Mouse (Mus musculus) embryonic fibroblast, embryonic 13.5 days (primary cell): ENCODE results near the gene Ccdc24.

Experiments
- CTCF ChIP-seq: IDR thresholded peaks from 2 replicates; pipeline ENCODE4 v1.5.1; 2011; ENCODE audit warnings: mild to moderate bottlenecking, control low read depth, low read length, moderate library complexity, borderline replicate concordance; ENCODE audit not compliant: insufficient read depth
- POLR2A ChIP-seq: IDR thresholded peaks from 2 replicates; pipeline ENCODE4 v1.6.1; 2011; ENCODE audit warnings: low read depth, mild to moderate bottlenecking, control low read depth, low read length, moderate library complexity

DNA sequence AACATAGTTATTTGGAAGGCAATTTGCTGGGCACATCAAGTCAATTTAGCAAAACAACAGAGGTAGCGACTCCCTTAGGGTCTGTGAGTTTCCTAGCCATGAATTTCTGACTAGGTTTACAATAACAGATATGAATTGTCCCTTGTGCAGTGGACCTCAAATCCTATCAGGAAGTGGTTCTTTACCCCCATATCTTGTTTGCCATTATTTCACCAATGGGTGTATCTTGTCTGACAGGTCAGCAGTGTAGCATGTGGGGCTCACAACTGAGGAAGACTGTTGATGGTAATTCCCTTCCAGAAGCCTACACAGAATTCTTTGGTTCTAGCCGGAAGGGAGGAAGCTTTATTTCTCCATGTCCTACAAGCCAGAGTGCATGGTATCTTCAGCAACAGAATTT, 49.0 kb upstream of the Ccdc24 start:
- no peak for TF ChIP-seq CTCF
- TF ChIP-seq POLR2A: no peak
